Mouse (Mus musculus) cerebellum, adult 2 months (tissue): ENCODE data around the gene Ndufa8.

Experiments used
- CTCF ChIP-seq: fragments of 200-500 bp; IDR thresholded peaks from 2 replicates; pipeline ENCODE4 v1.5.1; 2011; ENCODE audit warnings: low read depth, mild to moderate bottlenecking, control low read depth, low read length, moderate library complexity, borderline replicate concordance; ENCODE audit not compliant: insufficient read depth
- POLR2A ChIP-seq: fragments of 200-500 bp; IDR thresholded peaks from 2 replicates; pipeline ENCODE4 v1.6.1; 2011; ENCODE audit warnings: low read length, control low read depth, borderline replicate concordance; ENCODE audit not compliant: insufficient read depth

- TF ChIP-seq CTCF: no peak
- no peak for TF ChIP-seq POLR2A
These were observed 24.6 kb upstream of the Ndufa8 start for GRCm38 (mm10) chr2:36073781-36074180.
